Mouse (Mus musculus) effector memory CD4-positive, alpha-beta T cell, adult 7 months (primary cell): ENCODE data around the gene Mtmr10. TPM values are rescaled to one million over a fixed set of nuclear protein-coding genes. Genes with fewer than 3 reads are reported as not detected.

Source experiments
- polyA plus RNA-seq: library from polyadenylated mRNA; unstranded; fragments of 100-300 nt; shearing (Covaris generic); gene quantifications from one replicate; pipeline ENCODE4 v1.2.1, GENCODE M21; 2017

Gene Mtmr10
- polyA plus RNA-seq = 8.1 TPM

GRCm38 (mm10) chr7:64287414-64288091 lies at the start of gene Mtmr10:
Gene Mtmr10, plus strand, starts transcription at chr7:64287653.

GRCm38 (mm10) chr7:64373830-64374562 lies 86.5 kb downstream of the Mtmr10 start, which contains the start of gene Fan1:
Gene Fan1, minus strand, starts transcription at chr7:64374095.

Other genes with a start within 250 kb of the Mtmr10 start
- gene Trpm1, start 133.8 kb upstream of the Mtmr10 start, polyA plus RNA-seq = 1.9 TPM
- gene Fan1, start 86.4 kb downstream of the Mtmr10 start, polyA plus RNA-seq = 4.7 TPM
- 49.3 TPM for gene Mphosph10, start 104.6 kb downstream of the Mtmr10 start, polyA plus RNA-seq
- gene Mcee, start 105.0 kb downstream of the Mtmr10 start, polyA plus RNA-seq = 10.7 TPM
- gene Apba2, start 214.1 kb downstream of the Mtmr10 start, polyA plus RNA-seq = not detected